Mouse (Mus musculus) CH12.LX (cell line): Measurements from ENCODE around the gene Hhex.

Experiments used
- CHD2 ChIP-seq: IDR thresholded peaks from 2 replicates; pipeline ENCODE4 v1.6.1; 2011; ENCODE audit warnings: low read length, improper control_type of control experiment
- CTCF ChIP-seq, 2 experiments: IDR thresholded peaks in 1 of 2; conservative IDR thresholded peaks in 1 of 2; 2 replicates each; pipeline ENCODE4 v1.5.1; 2011 to 2012; ENCODE audit warnings: low read depth in 2 of 2, low read length in 2 of 2, improper control_type of control experiment in 1 of 2, inconsistent platforms in 1 of 2, mild to moderate bottlenecking in 1 of 2, moderate library complexity in 1 of 2
- ELF1 ChIP-seq: IDR thresholded peaks from 2 replicates; pipeline ENCODE4 v1.6.1; 2014; ENCODE audit warnings: low read depth, mild to moderate bottlenecking, inconsistent platforms, low read length, improper control_type of control experiment
- JUND ChIP-seq: conservative IDR thresholded peaks from 2 replicates; pipeline ENCODE4 v1.6.1; 2011; ENCODE audit warnings: low read depth, low read length, improper control_type of control experiment
- KAT2A ChIP-seq: IDR thresholded peaks from 2 replicates; pipeline ENCODE4 v1.6.1; 2012; ENCODE audit warnings: low read length, improper control_type of control experiment, inconsistent platforms; ENCODE audit not compliant: insufficient replicate concordance
- MAFK ChIP-seq: IDR thresholded peaks from 2 replicates; pipeline ENCODE4 v1.6.1; 2011; ENCODE audit warnings: low read length, improper control_type of control experiment; ENCODE audit not compliant: insufficient replicate concordance
- MAZ ChIP-seq: IDR thresholded peaks from 2 replicates; pipeline ENCODE4 v1.6.1; 2012; ENCODE audit warnings: low read depth, mild to moderate bottlenecking, inconsistent platforms, low read length, improper control_type of control experiment, moderate library complexity
- MEF2A ChIP-seq: IDR thresholded peaks from 2 replicates; pipeline ENCODE4 v1.6.1; 2014; ENCODE audit warnings: low read depth, mild to moderate bottlenecking, inconsistent platforms, low read length, improper control_type of control experiment, borderline replicate concordance
- NRF1 ChIP-seq: IDR thresholded peaks from 2 replicates; pipeline ENCODE4 v1.6.1; 2014; ENCODE audit warnings: low read depth, mild to moderate bottlenecking, inconsistent platforms, low read length, improper control_type of control experiment, moderate library complexity
- PAX5 ChIP-seq: IDR thresholded peaks from 2 replicates; pipeline ENCODE4 v1.6.1; 2012; ENCODE audit warnings: low read length, inconsistent platforms, mixed read lengths
- POLR2A ChIP-seq: IDR thresholded peaks from 2 replicates; pipeline ENCODE4 v1.6.1; 2011; ENCODE audit warnings: low read depth, mild to moderate bottlenecking, improper control_type of control experiment, low read length
- TBP ChIP-seq: conservative IDR thresholded peaks from 2 replicates; pipeline ENCODE4 v1.6.1; 2011; ENCODE audit warnings: low read depth, low read length, improper control_type of control experiment
- USF1 ChIP-seq: IDR thresholded peaks from 2 replicates; pipeline ENCODE4 v1.6.1; 2014; ENCODE audit warnings: low read depth, mild to moderate bottlenecking, inconsistent platforms, low read length, improper control_type of control experiment
- ZNF384 ChIP-seq: IDR thresholded peaks from 2 replicates; pipeline ENCODE4 v1.6.1; 2012; ENCODE audit warnings: low read depth, low read length, improper control_type of control experiment, inconsistent platforms

GRCm38 (mm10) chr19:37440708-37441475, 6.3 kb downstream of the Hhex start:
- TF ChIP-seq CTCF (conservative IDR thresholded peaks at IDR 0.05 in 1 of 2, IDR thresholded peaks at IDR 0.05 in 1 of 2; ENCODE audit: low read depth in 2 of 2, low read length in 2 of 2) (no peak), ELF1 (no peak), POLR2A (no peak), MAZ (no peak), NRF1 (no peak), TBP (no peak), JUND (no peak), KAT2A (no peak), MEF2A (no peak), ZNF384 (no peak), USF1 (no peak), PAX5 (no peak), CHD2 (no peak), MAFK (no peak)
